Mouse (Mus musculus) megakaryocyte, adult 5-6 weeks (primary cell): ENCODE results near the gene Gm20388. TPM values are rescaled to one million over a fixed set of nuclear protein-coding genes. Genes with fewer than 3 reads are reported as not detected.

Experiments used
- ATAC-seq: 2 replicates; pipeline ENCODE4 v1.8.0; 2016; ENCODE audit warnings: mild to moderate bottlenecking, inconsistent platforms; ENCODE audit not compliant: poor library complexity, severe bottlenecking
- total RNA-seq, 2 experiments: library from RNA; stranded (forward) in 1 of 2; stranded (reverse) in 1 of 2; fragments of 153-499, 151-499 nt in 1 of 2; fragments of 221-1000, 200-1000 nt in 1 of 2; gene quantifications; 2 replicates each; pipeline versions ENCODE4 v1.2.3 to v1.2.4; 2015 to 2017

The Gm20388 gene
- total RNA-seq, 2 experiments from 2014 or later, result 7.6 to 15.5 TPM

GRCm38 (mm10) chr8:120588908-120589771 is 678.5 kb downstream of the Gm20388 start, which contains the start of gene Gins2:
Gins2 (minus strand) TSS chr8:120589304.
- peak; percentile 96 for ATAC-seq

DNA sequence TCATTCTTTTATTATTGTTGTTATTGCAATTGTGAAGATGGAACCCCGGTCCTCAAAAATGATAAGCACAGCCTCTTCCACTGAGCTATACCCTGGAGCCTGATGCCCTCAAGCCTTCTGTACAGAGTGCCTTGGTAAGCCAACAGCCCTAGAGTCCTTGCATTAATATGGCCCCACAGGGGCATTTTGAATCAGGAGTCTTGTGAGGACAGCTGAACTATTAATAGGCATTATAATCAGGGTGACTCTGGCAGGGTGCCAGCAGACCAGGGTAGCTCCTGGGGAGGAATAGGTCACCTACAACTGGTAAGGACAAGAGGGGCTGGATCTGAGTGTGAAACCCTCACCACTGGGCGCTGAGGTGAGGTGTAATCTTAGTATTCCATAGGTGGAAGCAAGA is 679.3 kb downstream of the Gm20388 start:
- ATAC-seq, result no peak

- ATAC-seq, result no peak
Observed at GRCm38 (mm10) chr8:120591587-120592292, 681.1 kb downstream of the Gm20388 start.

DNA sequence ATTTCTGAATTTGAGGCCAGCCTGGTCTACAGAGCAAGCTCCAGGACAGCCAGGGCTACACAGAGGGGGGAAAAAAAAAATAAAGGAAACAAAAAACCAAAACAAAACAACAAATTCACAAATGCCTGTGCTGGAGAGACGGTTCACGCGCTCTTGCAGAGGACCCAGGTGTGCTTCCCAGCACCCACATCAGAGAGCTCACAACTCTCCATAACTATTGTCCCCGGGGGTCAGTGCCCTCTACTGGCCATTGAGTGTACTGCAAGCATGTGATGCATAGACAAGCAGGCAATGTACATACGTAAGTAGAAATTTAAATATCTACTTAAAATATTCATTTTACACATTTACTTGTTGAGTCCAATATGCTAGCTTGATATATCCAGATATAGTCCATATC is 683.9 kb downstream of the Gm20388 start:
- 0 out of 2 replicates have a peak, but pooled peaks have one; percentile 31 for ATAC-seq

DNA sequence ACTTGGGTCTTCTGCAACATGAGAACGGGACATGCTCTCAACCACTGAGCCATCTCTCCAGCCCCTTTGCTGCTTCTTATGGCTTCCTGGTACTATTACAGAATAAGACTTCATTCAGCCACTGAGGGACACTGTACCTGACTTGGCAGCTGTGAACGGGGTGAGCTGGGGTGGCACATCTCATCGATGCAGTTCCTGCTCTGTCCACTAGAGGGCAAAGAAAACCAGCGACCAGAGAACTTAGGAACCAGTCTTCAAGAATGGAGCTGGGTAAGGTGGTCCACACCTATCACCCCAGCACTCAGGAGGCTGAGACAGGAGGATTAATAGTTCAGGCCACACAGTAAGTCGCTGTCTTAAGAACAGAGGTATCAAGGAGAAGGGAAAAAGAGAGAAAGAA is 685.3 kb downstream of the Gm20388 start:
- peak; percentile 79 for ATAC-seq

- ATAC-seq, result no peak
Observed at GRCm38 (mm10) chr8:120598579-120598978, 687.9 kb downstream of the Gm20388 start.

GRCm38 (mm10) chr8:120599504-120599903 is 688.9 kb downstream of the Gm20388 start:
- peak; percentile 80 for ATAC-seq

DNA sequence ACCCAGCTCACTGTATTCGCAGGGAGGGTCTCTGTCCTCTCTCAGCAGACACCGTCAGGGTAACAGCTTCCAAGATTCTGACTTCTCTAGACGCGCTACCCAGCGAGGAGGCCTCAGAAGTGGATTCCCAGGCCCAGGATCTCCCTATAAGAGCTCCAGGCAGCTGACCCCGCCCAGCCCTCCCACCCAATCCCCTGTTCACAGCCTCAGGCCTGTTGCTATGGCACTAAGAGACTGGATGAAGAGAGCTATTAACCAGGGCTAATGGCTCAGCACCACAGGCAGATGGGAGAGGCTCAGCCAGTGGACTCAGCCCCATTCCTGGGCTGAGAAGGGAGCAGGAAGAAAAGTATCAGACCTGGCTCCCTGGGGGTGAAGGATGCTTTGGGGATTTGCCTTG is 692.0 kb downstream of the Gm20388 start:
- no peak for ATAC-seq

GRCm38 (mm10) chr8:120607460-120607859 is 696.8 kb downstream of the Gm20388 start:
- ATAC-seq, result 0 out of 2 replicates have a peak, but pooled peaks have one; percentile 6

- ATAC-seq, result peak; percentile 96
Observed at GRCm38 (mm10) chr8:120607885-120608284, 697.2 kb downstream of the Gm20388 start.

DNA sequence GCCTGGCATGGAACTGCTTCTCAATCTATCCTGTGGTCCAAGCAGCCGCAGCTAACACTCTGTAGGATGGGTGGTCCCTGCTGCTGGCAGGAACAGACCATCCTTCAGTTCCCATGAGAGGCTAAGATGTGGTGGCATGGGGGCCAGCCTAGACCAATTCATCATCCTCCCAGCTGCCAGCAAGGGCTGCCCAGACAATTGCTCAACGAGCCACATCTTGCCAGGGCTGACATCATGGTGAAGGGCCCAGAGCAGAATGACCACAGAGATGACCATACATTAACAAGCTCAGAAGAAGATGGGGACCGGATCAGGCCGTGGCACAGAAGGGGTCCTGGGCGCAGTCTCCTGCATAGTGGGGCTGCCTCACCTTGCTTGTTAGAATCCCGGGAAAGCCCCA is 700.2 kb downstream of the Gm20388 start:
- ATAC-seq, result no peak

- ATAC-seq, result no peak
Observed at GRCm38 (mm10) chr8:120614491-120614890, 703.9 kb downstream of the Gm20388 start.

DNA sequence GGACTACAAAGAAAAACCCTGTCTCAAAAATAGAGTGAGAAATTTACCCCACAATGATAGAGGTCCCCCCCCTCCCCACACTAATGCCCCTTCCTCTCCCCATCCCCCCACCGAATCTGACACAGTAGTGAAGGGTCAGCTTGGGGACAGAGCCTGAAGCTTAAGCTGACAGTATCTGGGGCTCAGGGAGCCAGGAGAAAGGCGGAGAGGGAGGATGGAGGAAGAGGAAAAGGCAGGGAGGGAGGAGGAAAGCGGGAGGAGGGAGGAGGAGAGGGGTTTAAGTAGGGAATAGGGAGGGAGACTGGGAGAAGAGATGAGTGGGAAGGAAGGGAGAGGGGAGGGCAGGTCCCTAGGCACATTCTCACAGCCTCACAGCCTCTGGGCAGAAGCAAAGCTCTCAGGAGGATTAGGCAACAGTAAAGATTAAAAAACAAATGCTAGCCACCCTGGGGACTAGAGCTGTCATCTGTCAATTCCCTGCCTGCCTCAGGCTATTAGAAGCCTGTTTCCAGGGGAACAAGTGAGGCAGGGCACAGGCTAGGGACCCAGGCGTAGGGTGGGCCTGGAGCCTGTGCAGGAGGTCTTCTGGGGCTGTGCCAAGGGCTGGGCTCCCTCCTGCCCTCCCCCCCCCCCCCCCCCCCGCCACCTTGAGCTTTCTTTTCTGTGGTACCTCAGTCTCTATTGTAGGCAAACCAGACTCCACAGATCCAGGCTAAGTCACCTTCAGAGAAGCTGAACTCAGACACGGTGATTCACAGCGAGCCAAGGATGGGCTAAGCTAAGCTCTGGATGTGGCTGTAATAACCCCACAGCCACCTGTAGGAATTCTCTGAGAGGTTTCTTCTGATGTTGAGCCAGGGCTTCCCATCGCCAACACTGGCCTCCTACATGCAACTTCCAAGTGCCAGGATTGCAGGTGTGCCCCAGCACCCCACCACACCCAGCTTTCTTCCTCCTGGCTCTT is 706.3 kb downstream of the Gm20388 start:
- no peak for ATAC-seq

DNA sequence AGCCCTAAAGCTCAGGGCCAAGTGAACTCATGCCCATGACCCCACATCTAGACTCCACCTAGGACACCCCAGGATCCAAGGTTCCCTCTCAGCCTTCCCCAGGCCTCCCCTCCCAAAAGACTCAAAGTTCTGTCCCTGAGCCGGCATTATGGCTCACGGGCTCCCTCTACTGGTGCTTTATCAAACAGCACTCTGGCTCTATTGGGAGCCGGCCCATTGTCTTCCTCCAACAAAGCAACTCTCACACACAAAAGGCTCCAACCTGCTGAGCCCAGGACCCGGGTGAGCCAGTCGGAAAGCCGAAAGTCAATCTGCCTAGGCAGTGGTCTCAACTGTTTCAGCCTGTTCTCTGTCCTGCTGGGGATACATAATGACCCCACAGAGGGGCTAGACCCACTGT is 707.5 kb downstream of the Gm20388 start:
- ATAC-seq, result peak; percentile 87

GRCm38 (mm10) chr8:120619235-120620180 is 708.9 kb downstream of the Gm20388 start:
- peak; percentile 53 for ATAC-seq

DNA sequence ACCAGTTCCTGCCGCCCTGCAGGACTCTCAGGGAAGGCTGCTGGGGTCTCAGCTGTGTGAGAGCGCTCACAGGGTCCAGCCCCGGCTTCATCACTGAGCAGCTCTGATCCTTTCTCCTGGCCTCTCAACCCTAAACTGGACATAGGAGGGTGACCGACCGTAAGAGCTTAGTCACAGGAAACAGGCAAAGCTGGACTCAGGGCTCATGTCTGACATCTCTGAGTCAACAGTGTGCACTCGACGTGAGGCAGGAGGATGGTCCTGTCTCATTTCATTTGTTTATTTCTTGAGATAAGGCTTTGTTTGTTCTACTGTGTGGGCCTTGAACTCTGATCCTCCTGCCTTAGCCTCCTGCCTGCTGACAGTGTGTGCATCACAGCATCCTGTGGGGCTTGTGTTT is 709.8 kb downstream of the Gm20388 start:
- ATAC-seq, result no peak

GRCm38 (mm10) chr8:120622161-120622560 is 711.5 kb downstream of the Gm20388 start:
- ATAC-seq, result no peak

GRCm38 (mm10) chr8:120623608-120624007 is 713.0 kb downstream of the Gm20388 start:
- ATAC-seq, result no peak

GRCm38 (mm10) chr8:120626461-120626860 is 715.8 kb downstream of the Gm20388 start:
- ATAC-seq, result no peak

GRCm38 (mm10) chr8:120627298-120627697 is 716.7 kb downstream of the Gm20388 start:
- no peak for ATAC-seq
